Mouse (Mus musculus) leukemia stem cell, adult 10-12 weeks (primary cell): ENCODE results near the gene Gm5624. TPM values are rescaled to one million over a fixed set of nuclear protein-coding genes. Genes with fewer than 3 reads are reported as not detected.

ENCODE experiments used
- polyA plus RNA-seq: library from polyadenylated mRNA; stranded (reverse); fragments of >175 nt; gene quantifications from 2 replicates; pipeline ENCODE4 v1.2.3, GENCODE M21; 2012; ENCODE audit warnings: low replicate concordance

The Gm5624 gene
- not detected in 2 replicates for polyA plus RNA-seq

GRCm38 (mm10) chr14:44627737-44628136 is at the start of gene Gm5624:
Gene Gm5624 (minus strand): TSS chr14:44627938.

GRCm38 (mm10) chr14:44582853-44583252 is 44.9 kb downstream of the Gm5624 start, which contains the start of gene Gm8247:
Gene Gm8247 (plus strand): TSS chr14:44583153.

GRCm38 (mm10) chr14:44517976-44518375 is 109.8 kb downstream of the Gm5624 start, which contains the start of gene Gm17093:
Gene Gm17093 (plus strand): TSS chr14:44518276.

Other genes with a start within 250 kb of the Gm5624 start
- not detected in 2 replicates for gene Gm3371, start 217.2 kb downstream of the Gm5624 start, polyA plus RNA-seq
- not detected in 2 replicates for gene Gm8232, start 194.3 kb downstream of the Gm5624 start, polyA plus RNA-seq
- not detected in 2 replicates for gene BC061237, start 135.5 kb downstream of the Gm5624 start, polyA plus RNA-seq
- not detected in 2 replicates for gene Gm17093, start 109.7 kb downstream of the Gm5624 start, polyA plus RNA-seq
- gene Gm8247, start 44.8 kb downstream of the Gm5624 start, polyA plus RNA-seq, result not detected in 2 replicates
- not detected in 2 replicates for gene Gm8257, start 78.5 kb upstream of the Gm5624 start, polyA plus RNA-seq
- gene Gm8267, start 122.4 kb upstream of the Gm5624 start, polyA plus RNA-seq, result not detected in 2 replicates
- gene Ptgdr, start 231.4 kb upstream of the Gm5624 start, polyA plus RNA-seq, result not detected in 2 replicates